Mouse (Mus musculus) hindbrain, embryonic 16.5 days (tissue): ENCODE results near the gene Adam4. TPM values are rescaled to one million over a fixed set of nuclear protein-coding genes. Genes with fewer than 3 reads are reported as not detected.

Experiments used
- polyA plus RNA-seq: library from polyadenylated mRNA; unstranded; fragments of >200 nt; fragmentation: Nextera tagmentation; extraction: Ambion mirVana; gene quantifications from 2 replicates; pipeline ENCODE4 v1.2.1, GENCODE M21; 2015

The Adam4 gene
- polyA plus RNA-seq, 1 experiment from 2014 or later = 0.46 TPM

Other genes starting within 250 kb of the Adam4 start
- gene Slc8a3, start 88.8 kb downstream of the Adam4 start, polyA plus RNA-seq = 11.2 and 11.7 TPM in 2 replicates
- gene Gm4787, start 42.5 kb downstream of the Adam4 start, polyA plus RNA-seq = 0.21 TPM in 2 replicates
- gene Cox16, start 63.2 kb upstream of the Adam4 start, polyA plus RNA-seq = 104 and 113 TPM in 2 replicates
- 42.5 and 44.7 TPM in 2 replicates for gene Gm20498, start 111.0 kb upstream of the Adam4 start, polyA plus RNA-seq
- gene Synj2bp, start 111.0 kb upstream of the Adam4 start, polyA plus RNA-seq = 30.3 and 35.3 TPM in 2 replicates
- gene Adam21, start 146.5 kb upstream of the Adam4 start, polyA plus RNA-seq = 0.88 and 0.95 TPM in 2 replicates
- 38.1 and 40.2 TPM in 2 replicates for gene Med6, start 173.1 kb upstream of the Adam4 start, polyA plus RNA-seq
- gene Ttc9, start 209.3 kb upstream of the Adam4 start, polyA plus RNA-seq = 19.3 TPM in 2 replicates